Mouse (Mus musculus): ENCODE data around the gene Trim65. TPM values are rescaled to one million over a fixed set of nuclear protein-coding genes. Genes with fewer than 3 reads are reported as not detected.
"Not testable (repeated sequence)": the region's sequence is repeated elsewhere in the genome, so short reads cannot be mapped to it uniquely, and the experiment has no call there.

Trim65 gene
- polyA plus RNA-seq, 1 experiment, result 13.3 TPM

GRCm38 (mm10) chr11:116095573-116095972 lies 35.4 kb downstream of the Trim65 start:
- WGBS, result 31% methylated on average over 3 of the region's 3 CpGs
- H3K27me3 ChIP-seq (ENCODE audit: control insufficient read depth, insufficient read depth, low read length), result no peaks in the 10 kb centered on the region
- no peak overlapping the region for H3K4me3 ChIP-seq (ENCODE audit: low read depth, low read length)
- peak overlapping the region; percentile 1; the same call in 1 of the 2 replicates for H3K27ac ChIP-seq (ENCODE audit: insufficient read depth, low read depth, low read length)
- no peaks in the 10 kb centered on the region for H3K36me3 ChIP-seq (ENCODE audit: control insufficient read depth, insufficient read depth, low read length)
- TF ChIP-seq CTCF (IDR thresholded peaks at IDR 0.05; ENCODE audit: extremely low read depth, insufficient read length, insufficient replicate concordance, low read depth, low read length) (no peak), POLR2A (IDR thresholded peaks at IDR 0.05; ENCODE audit: low read depth, low read length) (no peak)
- peaks cover 6% of the 10 kb centered on the region for H3K4me1 ChIP-seq (ENCODE audit: control insufficient read depth, insufficient read depth, insufficient read length, low read length)

GRCm38 (mm10) chr11:116093771-116094565 lies 37.0 kb downstream of the Trim65 start:
- no peaks in the 10 kb centered on the region for H3K36me3 ChIP-seq (ENCODE audit: control insufficient read depth, insufficient read depth, low read length)
- 60% methylated on average over 16 of the region's 16 CpGs for WGBS
- peaks cover 3% of the 10 kb centered on the region; the same call in 1 of the 2 replicates for H3K4me1 ChIP-seq (ENCODE audit: control insufficient read depth, insufficient read depth, insufficient read length, low read length)
- H3K4me3 ChIP-seq (ENCODE audit: low read depth, low read length), result no peak overlapping the region
- TF ChIP-seq POLR2A (IDR thresholded peaks at IDR 0.05; ENCODE audit: low read depth, low read length) (no peak), CTCF (IDR thresholded peaks at IDR 0.05; ENCODE audit: extremely low read depth, insufficient read length, insufficient replicate concordance, low read depth, low read length) (no peak)
- H3K27ac ChIP-seq (ENCODE audit: insufficient read depth, low read depth, low read length), result peak overlapping the region; percentile 60
- no peaks in the 10 kb centered on the region for H3K27me3 ChIP-seq (ENCODE audit: control insufficient read depth, insufficient read depth, low read length)

GRCm38 (mm10) chr11:116092959-116093358 lies 38.0 kb downstream of the Trim65 start:
- not testable (repeated sequence) for H3K27ac ChIP-seq (ENCODE audit: insufficient read depth, low read depth, low read length); H3K36me3 ChIP-seq (ENCODE audit: control insufficient read depth, insufficient read depth, low read length); H3K4me3 ChIP-seq (ENCODE audit: low read depth, low read length); H3K27me3 ChIP-seq (ENCODE audit: control insufficient read depth, insufficient read depth, low read length); H3K4me1 ChIP-seq (ENCODE audit: control insufficient read depth, insufficient read depth, insufficient read length, low read length)
- 88% methylated on average over 6 of the region's 6 CpGs for WGBS

GRCm38 (mm10) chr11:116091591-116091990 lies 39.3 kb downstream of the Trim65 start:
- Histone ChIP-seq H3K27ac (ENCODE audit: insufficient read depth, low read depth, low read length) (no peak overlapping the region), H3K27me3 (ENCODE audit: control insufficient read depth, insufficient read depth, low read length) (no peaks in the 10 kb centered on the region), H3K4me3 (ENCODE audit: low read depth, low read length) (no peak overlapping the region), H3K36me3 (ENCODE audit: control insufficient read depth, insufficient read depth, low read length) (no peaks in the 10 kb centered on the region), H3K4me1 (ENCODE audit: control insufficient read depth, insufficient read depth, insufficient read length, low read length) (peaks cover 12% of the 10 kb centered on the region; the same call in 1 of the 2 replicates)
- no peak for TF ChIP-seq CTCF (IDR thresholded peaks at IDR 0.05; ENCODE audit: extremely low read depth, insufficient read length, insufficient replicate concordance, low read depth, low read length)
- no peak for TF ChIP-seq POLR2A (IDR thresholded peaks at IDR 0.05; ENCODE audit: low read depth, low read length)
- WGBS, result 84% methylated on average over 6 of the region's 6 CpGs

GRCm38 (mm10) chr11:116089545-116089944 lies 41.4 kb downstream of the Trim65 start:
- H3K27ac ChIP-seq (ENCODE audit: insufficient read depth, low read depth, low read length), result no peak overlapping the region
- no peaks in the 10 kb centered on the region for H3K27me3 ChIP-seq (ENCODE audit: control insufficient read depth, insufficient read depth, low read length)
- no peak for TF ChIP-seq CTCF (IDR thresholded peaks at IDR 0.05; ENCODE audit: extremely low read depth, insufficient read length, insufficient replicate concordance, low read depth, low read length)
- TF ChIP-seq POLR2A (IDR thresholded peaks at IDR 0.05; ENCODE audit: low read depth, low read length), result no peak
- H3K4me3 ChIP-seq (ENCODE audit: low read depth, low read length), result no peak overlapping the region
- H3K4me1 ChIP-seq (ENCODE audit: control insufficient read depth, insufficient read depth, insufficient read length, low read length), result peaks cover 17% of the 10 kb centered on the region
- 89% methylated on average over 6 of the region's 6 CpGs for WGBS
- H3K36me3 ChIP-seq (ENCODE audit: control insufficient read depth, insufficient read depth, low read length), result no peaks in the 10 kb centered on the region

GRCm38 (mm10) chr11:116088741-116089394 lies 42.1 kb downstream of the Trim65 start:
- Histone ChIP-seq H3K36me3 (ENCODE audit: control insufficient read depth, insufficient read depth, low read length) (peaks cover 2% of the 10 kb centered on the region; the same call in 1 of the 2 replicates), H3K4me1 (ENCODE audit: control insufficient read depth, insufficient read depth, insufficient read length, low read length) (peaks cover 17% of the 10 kb centered on the region), H3K27me3 (ENCODE audit: control insufficient read depth, insufficient read depth, low read length) (no peaks in the 10 kb centered on the region), H3K4me3 (ENCODE audit: low read depth, low read length) (no peak overlapping the region), H3K27ac (ENCODE audit: insufficient read depth, low read depth, low read length) (peak overlapping the region; percentile 99)
- 32% methylated on average over 11 of the region's 11 CpGs for WGBS
- no peak for TF ChIP-seq CTCF (IDR thresholded peaks at IDR 0.05; ENCODE audit: extremely low read depth, insufficient read length, insufficient replicate concordance, low read depth, low read length)
- TF ChIP-seq POLR2A (IDR thresholded peaks at IDR 0.05; ENCODE audit: low read depth, low read length), result no peak

GRCm38 (mm10) chr11:116088188-116088587 lies 42.7 kb downstream of the Trim65 start:
- Histone ChIP-seq H3K36me3 (ENCODE audit: control insufficient read depth, insufficient read depth, low read length) (peaks cover 8% of the 10 kb centered on the region), H3K27me3 (ENCODE audit: control insufficient read depth, insufficient read depth, low read length) (no peaks in the 10 kb centered on the region), H3K4me3 (ENCODE audit: low read depth, low read length) (no peak overlapping the region), H3K27ac (ENCODE audit: insufficient read depth, low read depth, low read length) (peak overlapping the region; percentile 99), H3K4me1 (ENCODE audit: control insufficient read depth, insufficient read depth, insufficient read length, low read length) (peaks cover 17% of the 10 kb centered on the region)
- WGBS, result 14% methylated on average over 8 of the region's 8 CpGs
- TF ChIP-seq CTCF (IDR thresholded peaks at IDR 0.05; ENCODE audit: extremely low read depth, insufficient read length, insufficient replicate concordance, low read depth, low read length) (no peak), POLR2A (IDR thresholded peaks at IDR 0.05; ENCODE audit: low read depth, low read length) (no peak)
